Mouse (Mus musculus): Measurements from ENCODE around the gene Tcp10b.
"Not testable (repeated sequence)": the region's sequence is repeated elsewhere in the genome, so short reads cannot be mapped to it uniquely, and the experiment has no call there.

GRCm38 (mm10) chr17:13062882-13063281 is 2.0 kb downstream of the Tcp10b start:
- TF ChIP-seq POLR2A (IDR thresholded peaks at IDR 0.05; ENCODE audit: extremely low read depth, insufficient read depth, low read length); CTCF (IDR thresholded peaks at IDR 0.05; ENCODE audit: low read depth, low read length): not testable (repeated sequence)
